Comparison of ENCODE assay signal across 8 mouse cellular contexts in genomic region chr1:134234455-134235390, GRCm38 (mm10). TPM values are rescaled to one million over a fixed set of nuclear protein-coding genes. Genes with fewer than 3 reads are reported as not detected.
DNase-seq lines count a peak whose midpoint lies in the region; ATAC-seq and TF ChIP-seq lines count a peak whose summit lies in the region.

No protein-coding gene starts in this region.

- H3K27me3 ChIP-seq in testis, adult 2 months (ENCODE audit: control insufficient read depth, insufficient read depth, low read length), result no peaks in the 10 kb centered on the region
- peaks cover 26% of the 10 kb centered on the region for H3K27me3 ChIP-seq in heart, embryonic 14.5 days (ENCODE audit: control insufficient read depth, insufficient read depth, low read length)
- H3K27me3 ChIP-seq in liver, embryonic 15.5 days, result peaks cover 49% of the 10 kb centered on the region

- no peak for DNase-seq in testis, postnatal 14 days (ENCODE audit: low spot score)
- peak; percentile 38 for DNase-seq in embryo, embryonic 10.5 days (ENCODE audit: low spot score)
- DNase-seq in kidney, postnatal 36 days, result peak; percentile 44 to 60
- DNase-seq in right cerebral cortex, postnatal 25 days, result peak; percentile 79
- DNase-seq in urinary bladder, postnatal 25 days (ENCODE audit: low spot score), result no peak

- peak overlapping the region; percentile 93 for H3K4me2 ChIP-seq in heart, embryonic 14.5 days (ENCODE audit: low read length)
- peak overlapping the region; percentile 59 for H3K4me2 ChIP-seq in liver, embryonic 15.5 days

- H3K36me3 ChIP-seq in testis, adult 2 months (ENCODE audit: control insufficient read depth, insufficient read depth, low read length), result no peaks in the 10 kb centered on the region
- H3K36me3 ChIP-seq in heart, embryonic 14.5 days (ENCODE audit: control insufficient read depth, insufficient read depth, low read length), result no peaks in the 10 kb centered on the region
- no peaks in the 10 kb centered on the region for H3K36me3 ChIP-seq in liver, embryonic 15.5 days (replicated peaks)

- no peak for TF ChIP-seq POLR2A in testis, adult 2 months (IDR thresholded peaks at IDR 0.05; ENCODE audit: control insufficient read depth, low read depth, low read length)

- peak; percentile 58; the same call in 1 of the 2 replicates for ATAC-seq in heart, embryonic 14.5 days (ENCODE audit: insufficient number of reproducible peaks, insufficient read depth, low FRiP score, low read depth)
- ATAC-seq in liver, embryonic 15.5 days (ENCODE audit: insufficient read depth), result no peak

- H3K27ac ChIP-seq in testis, adult 2 months (ENCODE audit: control insufficient read depth, insufficient read depth, low read depth, low read length), result peak overlapping the region; percentile 82
- H3K27ac ChIP-seq in heart, embryonic 14.5 days (replicated peaks in 1 of 2; ENCODE audit: control insufficient read depth in 1 of 2, insufficient read depth in 1 of 2, low read depth in 2 of 2, low read length in 2 of 2), result peak overlapping the region; percentile 47 to 80; a peak in 3 of 4 replicates
- no peak overlapping the region for H3K27ac ChIP-seq in liver, embryonic 15.5 days (replicated peaks)

- under 1% methylated on average over 41 of the region's 41 CpGs for WGBS in heart, embryonic 14.5 days
- WGBS in liver, embryonic 15.5 days (ENCODE audit: insufficient replicate concordance), result 2% methylated on average over 41 of the region's 41 CpGs

- no peak for TF ChIP-seq CTCF in testis, adult 2 months (IDR thresholded peaks at IDR 0.05; ENCODE audit: control insufficient read depth, insufficient read depth, insufficient replicate concordance, low read depth, low read length)

- peaks cover 9% of the 10 kb centered on the region for H3K4me1 ChIP-seq in testis, adult 2 months (ENCODE audit: control insufficient read depth, insufficient read depth, low read length)
- H3K4me1 ChIP-seq in heart, embryonic 14.5 days (ENCODE audit: control insufficient read depth in 2 of 2, insufficient read depth in 2 of 2, low read length in 2 of 2), result peaks cover 46 to 47% of the 10 kb centered on the region in 2 experiments
- peaks cover 12% of the 10 kb centered on the region; the same call in 1 of the 2 replicates for H3K4me1 ChIP-seq in liver, embryonic 15.5 days (replicated peaks)

- no peaks in the 10 kb centered on the region for H3K9me3 ChIP-seq in heart, embryonic 14.5 days (ENCODE audit: control insufficient read depth, low read length)
- H3K9me3 ChIP-seq in liver, embryonic 15.5 days (replicated peaks), result no peaks in the 10 kb centered on the region

- H3K4me3 ChIP-seq in testis, adult 2 months (ENCODE audit: control insufficient read depth, low read depth, low read length), result peak overlapping the region; percentile 55
- H3K4me3 ChIP-seq in heart, embryonic 14.5 days (ENCODE audit: control insufficient read depth in 1 of 2, insufficient read depth in 1 of 2, low read depth in 1 of 2, low read length in 2 of 2), result peak overlapping the region; percentile 41 to 44
- H3K4me3 ChIP-seq in liver, embryonic 15.5 days (replicated peaks), result peak overlapping the region; percentile 30

- H3K9ac ChIP-seq in heart, embryonic 14.5 days (ENCODE audit: low read length), result peak overlapping the region; percentile 70
- H3K9ac ChIP-seq in liver, embryonic 15.5 days, result 0 out of 2 replicates have a peak overlapping the region, but pooled peaks have one; percentile 1

RNA-seq across cellular contexts. Expression of gene Adora1, which starts 0.5 kb away (rescaled TPM):
- 19.4 and 28.0 TPM in 2 replicates for polyA plus RNA-seq in testis, adult 2 months (2012; rRNA removed)
- polyA plus RNA-seq in heart, embryonic 14.5 days (2014; fragmentation: Nextera tagmentation; extraction: Ambion mirVana), result 11.3 and 11.7 TPM in 2 replicates
- polyA plus RNA-seq in liver, embryonic 15.5 days (2015; fragmentation: Nextera tagmentation; extraction: Ambion mirVana), result 0.91 and 2.1 TPM in 2 replicates

RNA-seq across cellular contexts. Expression of gene Mybph, which starts 41.5 kb away (rescaled TPM):
- 0.16 and 0.20 TPM in 2 replicates for polyA plus RNA-seq in testis, adult 2 months (2012; rRNA removed)
- 0.12 and 0.27 TPM in 2 replicates for polyA plus RNA-seq in heart, embryonic 14.5 days (2014; fragmentation: Nextera tagmentation; extraction: Ambion mirVana)
- polyA plus RNA-seq in liver, embryonic 15.5 days (2015; fragmentation: Nextera tagmentation; extraction: Ambion mirVana), result 1.5 and 3.5 TPM in 2 replicates

RNA-seq across cellular contexts. Expression of gene Chil1, which starts 52.7 kb away (rescaled TPM):
- polyA plus RNA-seq in testis, adult 2 months (2012; rRNA removed), result 0.05 TPM in 1 of 2 replicates, not detected in the other
- polyA plus RNA-seq in heart, embryonic 14.5 days (2014; fragmentation: Nextera tagmentation; extraction: Ambion mirVana), result 0.66 and 1.5 TPM in 2 replicates
- polyA plus RNA-seq in liver, embryonic 15.5 days (2015; fragmentation: Nextera tagmentation; extraction: Ambion mirVana), result 15.1 and 17.7 TPM in 2 replicates

RNA-seq across cellular contexts. Expression of gene Myog, which starts 55.1 kb away (rescaled TPM):
- 0.11 TPM in 1 of 2 replicates, not detected in the other for polyA plus RNA-seq in testis, adult 2 months (2012; rRNA removed)
- 0.62 and 0.70 TPM in 2 replicates for polyA plus RNA-seq in heart, embryonic 14.5 days (2014; fragmentation: Nextera tagmentation; extraction: Ambion mirVana)
- polyA plus RNA-seq in liver, embryonic 15.5 days (2015; fragmentation: Nextera tagmentation; extraction: Ambion mirVana), result 5.1 and 6.8 TPM in 2 replicates

Comparison
In these comparisons a context has a peak if more than half of its experiments do, and no peak if none do; other contexts are left out.
1. DNase-seq: peak in embryo, embryonic 10.5 days (single experiment), kidney, postnatal 36 days (2 of 2) and right cerebral cortex, postnatal 25 days (single experiment); none in testis, postnatal 14 days (single experiment) and urinary bladder, postnatal 25 days (single experiment).
2. Peak in every context shown above with its lines, with median percentiles within 50 percentile points of each other: H3K4me3 ChIP-seq.